Mouse (Mus musculus): ENCODE data around the gene Dhrs3. TPM values are rescaled to one million over a fixed set of nuclear protein-coding genes. Genes with fewer than 3 reads are reported as not detected.

Dhrs3 gene
- polyA plus RNA-seq, 1 experiment from 2014 or later, result 122 TPM

GRCm38 (mm10) chr4:144894487-144895210 lies 2.0 kb downstream of the Dhrs3 start:
- Histone ChIP-seq H3K36me3 (ENCODE audit: control insufficient read depth, insufficient read depth, low read length) (peaks cover 8% of the 10 kb centered on the region), H3K9ac (ENCODE audit: low read depth, low read length) (peak overlapping the region; percentile 84), H3K27ac (ENCODE audit: low read length) (peak overlapping the region; percentile 96), H3K4me3 (ENCODE audit: low read length) (peak overlapping the region; percentile 70), H3K27me3 (replicated peaks; ENCODE audit: control insufficient read depth, insufficient read depth, low read length) (no peaks in the 10 kb centered on the region), H3K9me3 (ENCODE audit: control insufficient read depth, low read length) (no peaks in the 10 kb centered on the region), H3K4me2 (ENCODE audit: low read depth, low read length) (peak overlapping the region; percentile 62), H3K4me1 (ENCODE audit: control insufficient read depth, insufficient read depth, low read length) (peaks cover 46% of the 10 kb centered on the region)
- 2% methylated on average over 11 of the region's 11 CpGs for WGBS
- ATAC-seq, result peak; percentile 12; the same call in 1 of the 2 replicates

DNA sequence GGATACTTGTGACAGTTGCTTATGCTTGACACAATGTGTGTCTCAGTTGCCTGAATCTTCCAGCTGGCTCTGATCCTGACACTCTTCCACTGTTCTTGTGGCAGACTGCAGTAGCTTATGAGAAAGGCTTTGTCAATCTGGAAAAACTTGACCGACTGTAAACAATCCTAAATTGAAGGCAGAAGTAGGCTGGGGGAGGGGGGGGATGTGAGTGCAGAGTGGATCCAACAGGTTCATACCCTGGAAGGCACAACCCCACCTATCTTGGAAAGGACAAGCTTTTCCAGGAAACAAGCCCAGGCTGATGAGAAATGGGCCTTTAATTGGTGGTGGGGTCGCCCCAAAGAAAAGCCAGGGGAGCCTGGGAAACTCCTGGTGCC lies 2.6 kb downstream of the Dhrs3 start:
- peak overlapping the region; percentile 84 for H3K9ac ChIP-seq (ENCODE audit: low read depth, low read length)
- H3K27me3 ChIP-seq (replicated peaks; ENCODE audit: control insufficient read depth, insufficient read depth, low read length), result no peaks in the 10 kb centered on the region
- peak overlapping the region; percentile 62 for H3K4me2 ChIP-seq (ENCODE audit: low read depth, low read length)
- 25% methylated on average over 2 of the region's 2 CpGs for WGBS
- peaks cover 8% of the 10 kb centered on the region for H3K36me3 ChIP-seq (ENCODE audit: control insufficient read depth, insufficient read depth, low read length)
- 0 out of 2 replicates have a peak, but pooled peaks have one; percentile 0 for ATAC-seq
- peaks cover 47% of the 10 kb centered on the region for H3K4me1 ChIP-seq (ENCODE audit: control insufficient read depth, insufficient read depth, low read length)
- no peaks in the 10 kb centered on the region for H3K9me3 ChIP-seq (ENCODE audit: control insufficient read depth, low read length)
- peak overlapping the region; percentile 70 for H3K4me3 ChIP-seq (ENCODE audit: low read length)
- H3K27ac ChIP-seq (ENCODE audit: low read length), result peak overlapping the region; percentile 96

DNA sequence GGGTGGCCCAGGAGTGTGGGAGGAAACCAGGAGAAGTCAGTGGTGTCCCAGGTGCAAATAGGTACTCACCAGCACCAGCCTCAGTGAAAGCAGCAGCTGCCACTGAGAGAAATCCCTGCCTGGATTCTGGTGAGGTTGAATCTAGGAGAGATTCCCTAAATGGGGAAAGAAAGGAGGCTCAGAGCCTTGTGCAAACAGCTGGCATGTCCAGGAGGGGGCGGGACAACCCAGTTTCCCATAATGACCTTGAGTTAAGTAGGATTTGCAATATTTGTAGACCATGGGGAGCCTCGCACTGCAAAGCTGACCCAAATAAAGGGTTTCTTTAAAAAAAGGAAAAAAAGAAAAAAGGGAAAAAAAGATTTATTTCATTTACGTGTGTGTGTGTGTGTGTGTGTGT lies 3.7 kb downstream of the Dhrs3 start:
- ATAC-seq, result no peak
- Histone ChIP-seq H3K36me3 (ENCODE audit: control insufficient read depth, insufficient read depth, low read length) (peaks cover 8% of the 10 kb centered on the region), H3K9ac (ENCODE audit: low read depth, low read length) (peak overlapping the region; percentile 63), H3K4me3 (ENCODE audit: low read length) (peak overlapping the region; percentile 31), H3K27me3 (replicated peaks; ENCODE audit: control insufficient read depth, insufficient read depth, low read length) (no peaks in the 10 kb centered on the region), H3K9me3 (ENCODE audit: control insufficient read depth, low read length) (no peaks in the 10 kb centered on the region), H3K27ac (ENCODE audit: low read length) (peak overlapping the region; percentile 93), H3K4me2 (ENCODE audit: low read depth, low read length) (peak overlapping the region; percentile 62), H3K4me1 (ENCODE audit: control insufficient read depth, insufficient read depth, low read length) (peaks cover 46% of the 10 kb centered on the region)
- 50% methylated on average over 3 of the region's 3 CpGs for WGBS

GRCm38 (mm10) chr4:144898036-144898649 lies 5.5 kb downstream of the Dhrs3 start:
- ATAC-seq, result peak; percentile 52
- Histone ChIP-seq H3K4me2 (ENCODE audit: low read depth, low read length) (no peak overlapping the region; the same call in 1 of the 2 replicates), H3K27me3 (replicated peaks; ENCODE audit: control insufficient read depth, insufficient read depth, low read length) (no peaks in the 10 kb centered on the region), H3K9ac (ENCODE audit: low read depth, low read length) (no peak overlapping the region), H3K36me3 (ENCODE audit: control insufficient read depth, insufficient read depth, low read length) (peaks cover 8% of the 10 kb centered on the region), H3K9me3 (ENCODE audit: control insufficient read depth, low read length) (no peaks in the 10 kb centered on the region), H3K27ac (ENCODE audit: low read length) (peak overlapping the region; percentile 93), H3K4me1 (ENCODE audit: control insufficient read depth, insufficient read depth, low read length) (peaks cover 60% of the 10 kb centered on the region), H3K4me3 (ENCODE audit: low read length) (no peak overlapping the region)
- 52% methylated on average over 6 of the region's 6 CpGs for WGBS

GRCm38 (mm10) chr4:144898737-144899136 lies 6.1 kb downstream of the Dhrs3 start:
- H3K4me2 ChIP-seq (ENCODE audit: low read depth, low read length), result no peak overlapping the region
- H3K27me3 ChIP-seq (replicated peaks; ENCODE audit: control insufficient read depth, insufficient read depth, low read length), result no peaks in the 10 kb centered on the region
- peaks cover 66% of the 10 kb centered on the region for H3K4me1 ChIP-seq (ENCODE audit: control insufficient read depth, insufficient read depth, low read length)
- H3K27ac ChIP-seq (ENCODE audit: low read length), result peak overlapping the region; percentile 93
- no peaks in the 10 kb centered on the region for H3K9me3 ChIP-seq (ENCODE audit: control insufficient read depth, low read length)
- no peak for ATAC-seq
- no peak overlapping the region for H3K9ac ChIP-seq (ENCODE audit: low read depth, low read length)
- no peak overlapping the region for H3K4me3 ChIP-seq (ENCODE audit: low read length)
- peaks cover 8% of the 10 kb centered on the region for H3K36me3 ChIP-seq (ENCODE audit: control insufficient read depth, insufficient read depth, low read length)
- WGBS, result 96% methylated on average over 2 of the region's 2 CpGs

DNA sequence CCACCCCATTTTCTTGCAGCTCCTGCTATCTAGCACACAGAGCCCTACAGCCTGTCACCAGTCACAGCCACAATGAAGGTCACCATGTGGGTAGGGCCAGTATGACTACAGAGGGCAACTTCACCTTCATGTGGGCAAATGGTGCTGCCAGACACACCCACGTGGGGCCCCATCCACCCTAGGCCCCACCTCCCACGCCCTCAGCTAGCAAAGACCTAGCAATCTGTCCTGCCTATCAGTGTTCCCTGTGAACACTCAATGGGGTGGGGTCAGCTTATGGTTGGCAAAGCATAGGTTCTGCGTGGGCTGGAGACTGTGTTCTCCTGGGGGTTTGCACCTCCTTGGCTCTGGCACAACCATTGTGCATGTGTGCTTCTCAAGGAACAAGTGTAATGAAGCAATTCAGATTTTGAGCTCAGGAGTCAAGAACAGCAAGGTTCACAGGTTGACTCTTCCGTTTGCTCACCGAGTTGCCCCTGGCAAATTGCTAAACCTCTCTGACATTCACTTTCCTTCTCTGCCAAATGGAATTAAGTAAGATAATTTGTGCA lies 9.0 kb downstream of the Dhrs3 start:
- WGBS, result 55% methylated on average over 5 of the region's 5 CpGs
- H3K27ac ChIP-seq (ENCODE audit: low read length), result peak overlapping the region; percentile 86
- peaks cover 8% of the 10 kb centered on the region for H3K36me3 ChIP-seq (ENCODE audit: control insufficient read depth, insufficient read depth, low read length)
- ATAC-seq, result peak; percentile 80
- peak overlapping the region; percentile 18; the same call in 1 of the 2 replicates for H3K4me2 ChIP-seq (ENCODE audit: low read depth, low read length)
- H3K4me1 ChIP-seq (ENCODE audit: control insufficient read depth, insufficient read depth, low read length), result peaks cover 68% of the 10 kb centered on the region
- no peak overlapping the region for H3K4me3 ChIP-seq (ENCODE audit: low read length)
- H3K9me3 ChIP-seq (ENCODE audit: control insufficient read depth, low read length), result no peaks in the 10 kb centered on the region
- no peaks in the 10 kb centered on the region for H3K27me3 ChIP-seq (replicated peaks; ENCODE audit: control insufficient read depth, insufficient read depth, low read length)
- 0 out of 2 replicates have a peak overlapping the region, but pooled peaks have one; percentile 12 for H3K9ac ChIP-seq (ENCODE audit: low read depth, low read length)

- H3K27me3 ChIP-seq (replicated peaks; ENCODE audit: control insufficient read depth, insufficient read depth, low read length), result no peaks in the 10 kb centered on the region
- WGBS, result 76% methylated on average over 1 of the region's 1 CpGs
- H3K9ac ChIP-seq (ENCODE audit: low read depth, low read length), result no peak overlapping the region
- no peak for ATAC-seq
- H3K27ac ChIP-seq (ENCODE audit: low read length), result peak overlapping the region; percentile 86
- H3K36me3 ChIP-seq (ENCODE audit: control insufficient read depth, insufficient read depth, low read length), result peaks cover 8% of the 10 kb centered on the region
- no peaks in the 10 kb centered on the region for H3K9me3 ChIP-seq (ENCODE audit: control insufficient read depth, low read length)
- H3K4me3 ChIP-seq (ENCODE audit: low read length), result no peak overlapping the region
- no peak overlapping the region for H3K4me2 ChIP-seq (ENCODE audit: low read depth, low read length)
- peaks cover 59% of the 10 kb centered on the region for H3K4me1 ChIP-seq (ENCODE audit: control insufficient read depth, insufficient read depth, low read length)
These were observed 10.5 kb downstream of the Dhrs3 start for GRCm38 (mm10) chr4:144903088-144903487.

GRCm38 (mm10) chr4:144903932-144904331 lies 11.3 kb downstream of the Dhrs3 start:
- no peak overlapping the region for H3K9ac ChIP-seq (ENCODE audit: low read depth, low read length)
- no peaks in the 10 kb centered on the region for H3K27me3 ChIP-seq (replicated peaks; ENCODE audit: control insufficient read depth, insufficient read depth, low read length)
- ATAC-seq, result peak; percentile 50
- peaks cover 4% of the 10 kb centered on the region for H3K36me3 ChIP-seq (ENCODE audit: control insufficient read depth, insufficient read depth, low read length)
- peak overlapping the region; percentile 86 for H3K27ac ChIP-seq (ENCODE audit: low read length)
- no peaks in the 10 kb centered on the region for H3K9me3 ChIP-seq (ENCODE audit: control insufficient read depth, low read length)
- peaks cover 56% of the 10 kb centered on the region for H3K4me1 ChIP-seq (ENCODE audit: control insufficient read depth, insufficient read depth, low read length)
- WGBS, result 36% methylated on average over 3 of the region's 3 CpGs
- H3K4me3 ChIP-seq (ENCODE audit: low read length), result no peak overlapping the region
- peak overlapping the region; percentile 14; the same call in 1 of the 2 replicates for H3K4me2 ChIP-seq (ENCODE audit: low read depth, low read length)

GRCm38 (mm10) chr4:144905128-144905527 lies 12.5 kb downstream of the Dhrs3 start:
- Histone ChIP-seq H3K9me3 (ENCODE audit: control insufficient read depth, low read length) (no peaks in the 10 kb centered on the region), H3K27ac (ENCODE audit: low read length) (peak overlapping the region; percentile 86), H3K4me1 (ENCODE audit: control insufficient read depth, insufficient read depth, low read length) (peaks cover 49% of the 10 kb centered on the region), H3K4me3 (ENCODE audit: low read length) (no peak overlapping the region), H3K36me3 (ENCODE audit: control insufficient read depth, insufficient read depth, low read length) (no peaks in the 10 kb centered on the region), H3K4me2 (ENCODE audit: low read depth, low read length) (no peak overlapping the region), H3K27me3 (replicated peaks; ENCODE audit: control insufficient read depth, insufficient read depth, low read length) (no peaks in the 10 kb centered on the region), H3K9ac (ENCODE audit: low read depth, low read length) (no peak overlapping the region)
- no peak; the same call in 1 of the 2 replicates for ATAC-seq
- WGBS, result 48% methylated on average over 5 of the region's 5 CpGs
